Mouse (Mus musculus) G1E (cell line): ENCODE results near the gene Cox8c. TPM values are rescaled to one million over a fixed set of nuclear protein-coding genes. Genes with fewer than 3 reads are reported as not detected.

ENCODE experiments used
- ATAC-seq: 2 replicates; pipeline ENCODE4 v1.8.0; 2016; ENCODE audit warnings: mild to moderate bottlenecking; ENCODE audit not compliant: insufficient number of reproducible peaks, poor library complexity, low FRiP score, severe bottlenecking; ENCODE audit errors: extremely low read depth
- DNase-seq: peaks from one replicate; pipeline ENCODE4 v3.0.0; 2012; ENCODE audit warnings: low spot score
- H3K27me3 ChIP-seq: 2 replicates; pipeline ENCODE4 v1.6.1; 2012; ENCODE audit warnings: mild to moderate bottlenecking, low read length, inconsistent platforms; ENCODE audit not compliant: insufficient read depth
- H3K36me3 ChIP-seq: replicated peaks from 2 replicates; pipeline ENCODE3; 2012; ENCODE audit warnings: mild to moderate bottlenecking, inconsistent platforms
- H3K4me1 ChIP-seq: 2 replicates; pipeline ENCODE4 v1.6.1; 2012; ENCODE audit warnings: low read depth, low read length, inconsistent platforms, mixed read lengths; ENCODE audit not compliant: insufficient read depth
- H3K4me3 ChIP-seq: 2 replicates; pipeline ENCODE4 v1.5.1; 2012; ENCODE audit warnings: low read depth, mild to moderate bottlenecking, inconsistent platforms, low read length, moderate library complexity, mixed read lengths
- H3K9me3 ChIP-seq: replicated peaks from 2 replicates; pipeline ENCODE4 v1.6.1; 2012; ENCODE audit warnings: inconsistent platforms
- CTCF ChIP-seq: IDR thresholded peaks from 2 replicates; pipeline ENCODE4 v1.5.1; 2012; ENCODE audit warnings: low read depth, low read length, inconsistent platforms, mixed read lengths
- GATA1 ChIP-seq: IDR thresholded peaks from 2 replicates; pipeline ENCODE4 v1.6.1; 2012; ENCODE audit warnings: borderline replicate concordance, low read length, inconsistent platforms, mixed read lengths
- GATA2 ChIP-seq: IDR thresholded peaks from 2 replicates; pipeline ENCODE4 v1.6.1; 2012; ENCODE audit warnings: low read depth, low read length, inconsistent platforms, borderline replicate concordance
- POLR2AphosphoS5 ChIP-seq: IDR thresholded peaks from 2 replicates; pipeline ENCODE4 v1.6.1; 2012; ENCODE audit warnings: low read depth, low read length, inconsistent platforms; ENCODE audit not compliant: insufficient replicate concordance
- TAL1 ChIP-seq: conservative IDR thresholded peaks from 2 replicates; pipeline ENCODE4 v1.6.1; 2012; ENCODE audit warnings: low read depth, low read length, inconsistent platforms, mixed read lengths
- polyA plus RNA-seq: library from polyadenylated mRNA; stranded (reverse); fragments of >175 nt; gene quantifications from 2 replicates; pipeline ENCODE4 v1.2.3, GENCODE M21; 2012
- total RNA-seq, 2 experiments: library from RNA; stranded (forward) in 1 of 2; stranded (reverse) in 1 of 2; fragments of 200-1000 nt in 1 of 2; fragments of >200 nt in 1 of 2; fragmentation: Nextera tagmentation in 1 of 2; gene quantifications; 2 replicates each; pipeline ENCODE4 v1.2.3; 2014 to 2017

Cox8c gene
- total and polyA plus RNA-seq, 3 experiments = not detected

GRCm38 (mm10) chr12:102930335-102930734, 31.2 kb downstream of the Cox8c start:
- DNase-seq (no peak), ATAC-seq (no peak)
- Histone ChIP-seq H3K27me3 (no peaks in the 10 kb centered on the region), H3K4me1 (no peaks in the 10 kb centered on the region), H3K9me3 (no peaks in the 10 kb centered on the region), H3K4me3 (no peak overlapping the region), H3K36me3 (no peaks in the 10 kb centered on the region)
- TF ChIP-seq GATA2 (no peak), CTCF (no peak), TAL1 (no peak), GATA1 (no peak), POLR2AphosphoS5 (no peak)

GRCm38 (mm10) chr12:102930789-102931188, 31.7 kb downstream of the Cox8c start:
- no peaks in the 10 kb centered on the region for H3K4me1 ChIP-seq
- H3K9me3 ChIP-seq = no peaks in the 10 kb centered on the region
- H3K36me3 ChIP-seq = no peaks in the 10 kb centered on the region
- no peak for ATAC-seq
- H3K4me3 ChIP-seq = no peak overlapping the region
- no peak for DNase-seq
- H3K27me3 ChIP-seq = no peaks in the 10 kb centered on the region
- no peak for TF ChIP-seq CTCF

GRCm38 (mm10) chr12:102935892-102936291, 36.8 kb downstream of the Cox8c start:
- H3K9me3 ChIP-seq = no peaks in the 10 kb centered on the region; the same call in 1 of the 2 replicates
- H3K4me3 ChIP-seq = no peak overlapping the region
- DNase-seq = no peak
- no peaks in the 10 kb centered on the region for H3K36me3 ChIP-seq
- no peak for TF ChIP-seq CTCF
- TF ChIP-seq POLR2AphosphoS5 = no peak
- TF ChIP-seq GATA1 = no peak
- TF ChIP-seq GATA2 = no peak
- TF ChIP-seq TAL1 = no peak
- no peaks in the 10 kb centered on the region for H3K27me3 ChIP-seq
- ATAC-seq = no peak
- H3K4me1 ChIP-seq = no peaks in the 10 kb centered on the region

- DNase-seq = no peak
- no peak for ATAC-seq
- no peaks in the 10 kb centered on the region for H3K4me1 ChIP-seq
- H3K36me3 ChIP-seq = no peaks in the 10 kb centered on the region
- H3K27me3 ChIP-seq = no peaks in the 10 kb centered on the region; the same call in 1 of the 2 replicates
- peaks cover 22% of the 10 kb centered on the region for H3K9me3 ChIP-seq
- TF ChIP-seq GATA1 (no peak), GATA2 (no peak), CTCF (no peak), POLR2AphosphoS5 (no peak), TAL1 (no peak)
- no peak overlapping the region for H3K4me3 ChIP-seq
Observed at GRCm38 (mm10) chr12:102945571-102945970, 46.5 kb downstream of the Cox8c start.

GRCm38 (mm10) chr12:102947826-102948225, 48.7 kb downstream of the Cox8c start:
- Histone ChIP-seq H3K36me3 (no peaks in the 10 kb centered on the region), H3K9me3 (peaks cover 22% of the 10 kb centered on the region), H3K4me3 (no peak overlapping the region), H3K4me1 (no peaks in the 10 kb centered on the region), H3K27me3 (no peaks in the 10 kb centered on the region; the same call in 1 of the 2 replicates)
- TF ChIP-seq GATA2 = no peak
- TF ChIP-seq TAL1 = no peak
- TF ChIP-seq CTCF = no peak
- TF ChIP-seq POLR2AphosphoS5 = no peak
- DNase-seq (no peak), ATAC-seq (no peak)

- no peaks in the 10 kb centered on the region for H3K4me1 ChIP-seq
- H3K4me3 ChIP-seq = peak within 1 kb of the TSS; percentile 1; the same call in 1 of the 2 replicates
- peaks cover 22% of the 10 kb centered on the region for H3K9me3 ChIP-seq
- H3K27me3 ChIP-seq = no peaks in the 10 kb centered on the region; the same call in 1 of the 2 replicates
- no peak for DNase-seq
- no peaks in the 10 kb centered on the region for H3K36me3 ChIP-seq
- ATAC-seq = no peak
- no peak for TF ChIP-seq GATA1
Observed at GRCm38 (mm10) chr12:102948778-102949394, 49.8 kb downstream of the Cox8c start, which contains the start of gene Unc79. Unc79 (plus strand) TSS chr12:102948859.

GRCm38 (mm10) chr12:102949395-102950208, 50.5 kb downstream of the Cox8c start:
- peaks cover 22% of the 10 kb centered on the region for H3K9me3 ChIP-seq
- H3K27me3 ChIP-seq = no peaks in the 10 kb centered on the region; the same call in 1 of the 2 replicates
- H3K36me3 ChIP-seq = no peaks in the 10 kb centered on the region
- H3K4me3 ChIP-seq = no peak overlapping the region
- TF ChIP-seq TAL1 (no peak), CTCF (no peak), POLR2AphosphoS5 (no peak), GATA1 (no peak), GATA2 (no peak)
- H3K4me1 ChIP-seq = no peaks in the 10 kb centered on the region
- no peak for ATAC-seq
- no peak for DNase-seq

Other genes with a start within 250 kb of the Cox8c start
- 2.5 and 4.4 TPM in 2 replicates for gene Itpk1, start 194.4 kb upstream of the Cox8c start, total RNA-seq (2014; fragmentation: Nextera tagmentation)
- 2.7 and 3.0 TPM in 2 replicates for gene Itpk1, start 194.4 kb upstream of the Cox8c start, total RNA-seq (2017)
- 4.6 and 6.4 TPM in 2 replicates for gene Itpk1, start 194.4 kb upstream of the Cox8c start, polyA plus RNA-seq
- gene Moap1, start 155.7 kb upstream of the Cox8c start, total RNA-seq (2014; fragmentation: Nextera tagmentation) = 36.0 and 41.9 TPM in 2 replicates
- gene Moap1, start 155.7 kb upstream of the Cox8c start, total RNA-seq (2017) = 16.3 and 22.3 TPM in 2 replicates
- 2.7 and 3.6 TPM in 2 replicates for gene Moap1, start 155.7 kb upstream of the Cox8c start, polyA plus RNA-seq
- 5.1 and 8.8 TPM in 2 replicates for gene Tmem251, start 155.6 kb upstream of the Cox8c start, total RNA-seq (2014; fragmentation: Nextera tagmentation)
- gene Tmem251, start 155.6 kb upstream of the Cox8c start, total RNA-seq (2017) = 22.6 TPM in 2 replicates
- gene Tmem251, start 155.6 kb upstream of the Cox8c start, polyA plus RNA-seq = 2.3 and 3.2 TPM in 2 replicates
- gene Gm28051, start 141.6 kb upstream of the Cox8c start, total RNA-seq (2014; fragmentation: Nextera tagmentation) = not detected in 2 replicates
- gene Gm28051, start 141.6 kb upstream of the Cox8c start, total RNA-seq (2017) = 0.87 TPM in 1 of 2 replicates, not detected in the other
- gene Gm28051, start 141.6 kb upstream of the Cox8c start, polyA plus RNA-seq = 6.0 and 9.1 TPM in 2 replicates
- 35.2 and 41.2 TPM in 2 replicates for gene Gon7, start 141.5 kb upstream of the Cox8c start, total RNA-seq (2014; fragmentation: Nextera tagmentation)
- 60.8 and 61.5 TPM in 2 replicates for gene Gon7, start 141.5 kb upstream of the Cox8c start, total RNA-seq (2017)
- gene Gon7, start 141.5 kb upstream of the Cox8c start, polyA plus RNA-seq = 19.4 and 22.7 TPM in 2 replicates
- gene Ubr7, start 141.3 kb upstream of the Cox8c start, total RNA-seq (2014; fragmentation: Nextera tagmentation) = 71.7 and 76.6 TPM in 2 replicates
- gene Ubr7, start 141.3 kb upstream of the Cox8c start, total RNA-seq (2017) = 149 and 165 TPM in 2 replicates
- 51.1 and 53.8 TPM in 2 replicates for gene Ubr7, start 141.3 kb upstream of the Cox8c start, polyA plus RNA-seq
- 17.5 and 17.6 TPM in 2 replicates for gene Gm20604, start 140.6 kb upstream of the Cox8c start, total RNA-seq (2014; fragmentation: Nextera tagmentation)
- 13.9 TPM in 2 replicates for gene Gm20604, start 140.6 kb upstream of the Cox8c start, total RNA-seq (2017)
- gene Gm20604, start 140.6 kb upstream of the Cox8c start, polyA plus RNA-seq = 3.9 and 4.4 TPM in 2 replicates
- gene Btbd7, start 20.8 kb upstream of the Cox8c start, total RNA-seq (2014; fragmentation: Nextera tagmentation) = 54.8 and 55.8 TPM in 2 replicates
- gene Btbd7, start 20.8 kb upstream of the Cox8c start, total RNA-seq (2017) = 35.0 and 39.9 TPM in 2 replicates
- 3.4 and 3.7 TPM in 2 replicates for gene Btbd7, start 20.8 kb upstream of the Cox8c start, polyA plus RNA-seq
- gene Unc79, start 49.5 kb downstream of the Cox8c start, total RNA-seq (2014; fragmentation: Nextera tagmentation) = not detected in 2 replicates
- 0.12 and 0.33 TPM in 2 replicates for gene Unc79, start 49.5 kb downstream of the Cox8c start, total RNA-seq (2017)
- not detected in 2 replicates for gene Unc79, start 49.5 kb downstream of the Cox8c start, polyA plus RNA-seq